Mouse (Mus musculus) embryonic fibroblast, embryonic 13.5 days (primary cell): Measurements from ENCODE around the gene Rbfox3. TPM values are rescaled to one million over a fixed set of nuclear protein-coding genes. Genes with fewer than 3 reads are reported as not detected.

Experiments
- H3K27ac ChIP-seq: 2 replicates; pipeline ENCODE4 v1.5.1; 2012; ENCODE audit warnings: low read length, control low read depth, inconsistent platforms; ENCODE audit not compliant: insufficient read depth
- H3K4me1 ChIP-seq: 2 replicates; pipeline ENCODE4 v1.6.1; 2011; ENCODE audit warnings: low read length; ENCODE audit not compliant: control insufficient read depth, insufficient read depth
- H3K4me3 ChIP-seq: 2 replicates; pipeline ENCODE4 v1.5.1; 2011; ENCODE audit warnings: mild to moderate bottlenecking, control low read depth, low read length; ENCODE audit not compliant: insufficient read depth
- CTCF ChIP-seq: IDR thresholded peaks from 2 replicates; pipeline ENCODE4 v1.5.1; 2011; ENCODE audit warnings: mild to moderate bottlenecking, control low read depth, low read length, moderate library complexity, borderline replicate concordance; ENCODE audit not compliant: insufficient read depth
- POLR2A ChIP-seq: IDR thresholded peaks from 2 replicates; pipeline ENCODE4 v1.6.1; 2011; ENCODE audit warnings: low read depth, mild to moderate bottlenecking, control low read depth, low read length, moderate library complexity
- polyA plus RNA-seq: library from polyadenylated mRNA; stranded (reverse); fragments of >200 nt; gene quantifications from 2 replicates; pipeline ENCODE4 v1.2.4, GENCODE M21; 2011; ENCODE audit warnings: low read depth; ENCODE audit not compliant: missing spikeins, insufficient read length

Rbfox3 gene
- polyA plus RNA-seq, 1 experiment, result not detected

GRCm38 (mm10) chr11:118906131-118906823 is 5.1 kb downstream of the Rbfox3 start:
- H3K4me3 ChIP-seq, result no peak overlapping the region
- H3K4me1 ChIP-seq, result no peaks in the 10 kb centered on the region
- no peak overlapping the region for H3K27ac ChIP-seq
- TF ChIP-seq POLR2A (no peak), CTCF (no peak)

GRCm38 (mm10) chr11:118905656-118906055 is 5.7 kb downstream of the Rbfox3 start:
- Histone ChIP-seq H3K27ac (no peak overlapping the region), H3K4me3 (no peak overlapping the region), H3K4me1 (no peaks in the 10 kb centered on the region)

GRCm38 (mm10) chr11:118904253-118904652 is 7.1 kb downstream of the Rbfox3 start:
- no peak overlapping the region for H3K4me3 ChIP-seq
- no peak for TF ChIP-seq CTCF
- no peak for TF ChIP-seq POLR2A
- no peak overlapping the region for H3K27ac ChIP-seq
- H3K4me1 ChIP-seq, result no peaks in the 10 kb centered on the region

More at GRCm38 (mm10) chr11:118905656-118906055, 5.7 kb downstream of the Rbfox3 start:
- TF ChIP-seq POLR2A (no peak), CTCF (no peak)

GRCm38 (mm10) chr11:118899771-118900545 is 11.4 kb downstream of the Rbfox3 start:
- H3K4me3 ChIP-seq, result no peak overlapping the region
- no peak overlapping the region for H3K27ac ChIP-seq
- TF ChIP-seq POLR2A, result no peak
- no peak for TF ChIP-seq CTCF
- H3K4me1 ChIP-seq, result no peaks in the 10 kb centered on the region

GRCm38 (mm10) chr11:118898643-118899042 is 12.8 kb downstream of the Rbfox3 start:
- H3K4me1 ChIP-seq, result no peaks in the 10 kb centered on the region
- H3K27ac ChIP-seq, result no peak overlapping the region
- no peak overlapping the region for H3K4me3 ChIP-seq
- TF ChIP-seq CTCF, result no peak
- TF ChIP-seq POLR2A, result no peak

- Histone ChIP-seq H3K4me3 (no peak overlapping the region), H3K27ac (no peak overlapping the region), H3K4me1 (no peaks in the 10 kb centered on the region)
- TF ChIP-seq POLR2A (no peak), CTCF (no peak)
Observed at GRCm38 (mm10) chr11:118898156-118898555, 13.2 kb downstream of the Rbfox3 start.

- TF ChIP-seq CTCF (no peak), POLR2A (no peak)
- Histone ChIP-seq H3K27ac (no peak overlapping the region), H3K4me1 (no peaks in the 10 kb centered on the region)
Observed at GRCm38 (mm10) chr11:118897114-118897841, 14.1 kb downstream of the Rbfox3 start.

GRCm38 (mm10) chr11:118896032-118896675 is 15.2 kb downstream of the Rbfox3 start:
- no peaks in the 10 kb centered on the region for H3K4me1 ChIP-seq
- TF ChIP-seq CTCF (no peak), POLR2A (no peak)
- no peak overlapping the region for H3K27ac ChIP-seq
- H3K4me3 ChIP-seq, result no peak overlapping the region

More at GRCm38 (mm10) chr11:118897114-118897841, 14.1 kb downstream of the Rbfox3 start:
- H3K4me3 ChIP-seq, result no peak overlapping the region

- TF ChIP-seq POLR2A (no peak), CTCF (no peak)
Observed at GRCm38 (mm10) chr11:118894835-118895234, 16.6 kb downstream of the Rbfox3 start.

More at GRCm38 (mm10) chr11:118894835-118895234, 16.6 kb downstream of the Rbfox3 start:
- H3K27ac ChIP-seq, result no peak overlapping the region
- H3K4me1 ChIP-seq, result no peaks in the 10 kb centered on the region
- no peak overlapping the region for H3K4me3 ChIP-seq
